Mouse (Mus musculus) liver, postnatal 0 days (tissue): ENCODE data around the gene Pde10a. TPM values are rescaled to one million over a fixed set of nuclear protein-coding genes. Genes with fewer than 3 reads are reported as not detected.

Source experiments
- ATAC-seq: fragments of 200-750 bp; cut with Nextera tagmentation; 2 replicates; pipeline ENCODE4 v1.8.0; 2017; ENCODE audit warnings: mild to moderate bottlenecking, moderate library complexity
- DNase-seq: peaks from one replicate; pipeline ENCODE4 v3.0.0-alpha.2; 2016
- H3K27ac ChIP-seq: fragments of 300-500 bp; sonication (generic); 2 replicates; pipeline ENCODE4 v1.5.1; 2014; ENCODE audit warnings: antibody characterized with exemption, moderate library complexity, mild to moderate bottlenecking, low read depth
- H3K27me3 ChIP-seq: fragments of 300-500 bp; sonication (generic); 2 replicates; pipeline ENCODE4 v1.6.1; 2014; ENCODE audit warnings: low read length, control low read depth, mixed read lengths; ENCODE audit not compliant: insufficient read depth
- H3K36me3 ChIP-seq: fragments of 300-500 bp; sonication (generic); replicated peaks from 2 replicates; pipeline ENCODE4 v1.6.1; 2014; ENCODE audit warnings: mild to moderate bottlenecking, control low read depth, low read length, moderate library complexity, mixed read lengths; ENCODE audit not compliant: insufficient read depth
- H3K4me1 ChIP-seq: fragments of 300-500 bp; sonication (generic); 2 replicates; pipeline ENCODE4 v1.6.1; 2014; ENCODE audit warnings: antibody characterized with exemption, mild to moderate bottlenecking, control low read depth; ENCODE audit not compliant: insufficient read depth
- H3K4me2 ChIP-seq: fragments of 300-500 bp; sonication (generic); 2 replicates; pipeline ENCODE4 v1.6.1; 2014; ENCODE audit warnings: low read depth, mild to moderate bottlenecking, low read length, moderate library complexity, mixed read lengths
- H3K4me3 ChIP-seq: fragments of 300-500 bp; sonication (generic); 2 replicates; pipeline ENCODE4 v1.5.1; 2014; ENCODE audit warnings: low read depth, low read length
- H3K9ac ChIP-seq: fragments of 300-500 bp; sonication (generic); replicated peaks from 2 replicates; pipeline ENCODE4 v1.6.1; 2014; ENCODE audit warnings: mild to moderate bottlenecking, moderate library complexity
- H3K9me3 ChIP-seq: fragments of 300-500 bp; sonication (generic); 2 replicates; pipeline ENCODE4 v1.6.1; 2016; ENCODE audit warnings: mild to moderate bottlenecking, control low read depth, low read length, mixed read lengths
- CTCF ChIP-seq: sonication (generic); IDR thresholded peaks from 2 replicates; pipeline ENCODE4 v1.5.1; 2016; ENCODE audit warnings: antibody characterized with exemption, low read depth
- EP300 ChIP-seq: IDR thresholded peaks from 2 replicates; pipeline ENCODE4 v1.6.1; 2016; ENCODE audit warnings: antibody characterized with exemption, low read depth, mild to moderate bottlenecking
- WGBS: fragments of 180-500 bp; shearing (Covaris S2); extraction: QIAGEN DNeasy Blood & Tissue Kit; methylation state at CpG from one replicate; pipeline ENCODE4 v1.1.7; 2014; ENCODE audit not compliant: insufficient replicate concordance; 5-methylcytosine and 5-hydroxymethylcytosine counted together
- polyA plus RNA-seq: library from polyadenylated mRNA; unstranded; fragments of >200 nt; fragmentation: Nextera tagmentation; extraction: Ambion mirVana; gene quantifications from 2 replicates; pipeline ENCODE4 v1.2.1, GENCODE M21; 2015

Gene Pde10a
- polyA plus RNA-seq, 1 experiment from 2014 or later = 0.90 TPM

GRCm38 (mm10) chr17:8787762-8788161 lies 262.6 kb downstream of the Pde10a start:
- H3K4me1 ChIP-seq = no peaks in the 10 kb centered on the region
- no peaks in the 10 kb centered on the region for H3K27me3 ChIP-seq
- ATAC-seq = no peak
- H3K4me3 ChIP-seq = no peak overlapping the region
- WGBS = 60% methylated on average over 8 of the region's 8 CpGs
- no peak overlapping the region for H3K4me2 ChIP-seq
- no peaks in the 10 kb centered on the region for H3K9me3 ChIP-seq
- TF ChIP-seq EP300 (no peak), CTCF (no peak)
- no peak for DNase-seq
- no peak overlapping the region for H3K27ac ChIP-seq
- H3K36me3 ChIP-seq = no peaks in the 10 kb centered on the region
- H3K9ac ChIP-seq = no peak overlapping the region

- Histone ChIP-seq H3K4me2 (no peak overlapping the region), H3K9me3 (no peaks in the 10 kb centered on the region), H3K27me3 (0 out of 2 replicates have a peak, but pooled peaks cover 3% of the 10 kb centered on the region), H3K36me3 (no peaks in the 10 kb centered on the region), H3K27ac (no peak overlapping the region), H3K4me1 (no peaks in the 10 kb centered on the region), H3K9ac (no peak overlapping the region), H3K4me3 (no peak overlapping the region)
- WGBS = 81% methylated on average over 4 of the region's 4 CpGs
- DNase-seq (no peak), ATAC-seq (no peak)
- TF ChIP-seq EP300 (no peak), CTCF (no peak)
Observed at GRCm38 (mm10) chr17:8791561-8791960, 266.4 kb downstream of the Pde10a start.

- DNase-seq = no peak
Observed at GRCm38 (mm10) chr17:8792611-8793010, 267.4 kb downstream of the Pde10a start.

GRCm38 (mm10) chr17:8797624-8798023 lies 272.5 kb downstream of the Pde10a start:
- WGBS = 8% methylated on average over 2 of the region's 2 CpGs
- Histone ChIP-seq H3K4me2 (no peak overlapping the region), H3K9ac (no peak overlapping the region), H3K36me3 (no peaks in the 10 kb centered on the region), H3K27ac (no peak overlapping the region), H3K4me3 (no peak overlapping the region), H3K9me3 (no peaks in the 10 kb centered on the region), H3K4me1 (peaks cover 8% of the 10 kb centered on the region), H3K27me3 (peaks cover 50% of the 10 kb centered on the region)
- DNase-seq (no peak), ATAC-seq (no peak)
- TF ChIP-seq EP300 (no peak), CTCF (no peak)

More at GRCm38 (mm10) chr17:8792611-8793010, 267.4 kb downstream of the Pde10a start:
- Histone ChIP-seq H3K4me3 (no peak overlapping the region), H3K9ac (no peak overlapping the region), H3K36me3 (no peaks in the 10 kb centered on the region), H3K9me3 (no peaks in the 10 kb centered on the region), H3K4me2 (no peak overlapping the region), H3K27ac (no peak overlapping the region), H3K27me3 (peaks cover 4% of the 10 kb centered on the region), H3K4me1 (no peaks in the 10 kb centered on the region)
- no peak for TF ChIP-seq EP300
- TF ChIP-seq CTCF = no peak
- 53% methylated on average over 7 of the region's 7 CpGs for WGBS
- ATAC-seq = no peak

GRCm38 (mm10) chr17:8798531-8799295 lies 273.5 kb downstream of the Pde10a start:
- no peak for ATAC-seq
- TF ChIP-seq EP300 (no peak), CTCF (no peak)

GRCm38 (mm10) chr17:8799296-8799731 lies 274.1 kb downstream of the Pde10a start:
- H3K4me2 ChIP-seq = no peak overlapping the region
- peaks cover 8% of the 10 kb centered on the region for H3K4me1 ChIP-seq
- H3K9me3 ChIP-seq = no peaks in the 10 kb centered on the region
- H3K36me3 ChIP-seq = no peaks in the 10 kb centered on the region
- no peak for TF ChIP-seq CTCF
- TF ChIP-seq EP300 = no peak
- H3K27me3 ChIP-seq = peaks cover 64% of the 10 kb centered on the region
- WGBS = 5% methylated on average over 10 of the region's 10 CpGs
- no peak overlapping the region for H3K27ac ChIP-seq
- no peak for DNase-seq
- no peak overlapping the region for H3K9ac ChIP-seq
- ATAC-seq = no peak
- no peak overlapping the region for H3K4me3 ChIP-seq

More at GRCm38 (mm10) chr17:8798531-8799295, 273.5 kb downstream of the Pde10a start:
- Histone ChIP-seq H3K9me3 (no peaks in the 10 kb centered on the region), H3K36me3 (no peaks in the 10 kb centered on the region), H3K27me3 (peaks cover 58% of the 10 kb centered on the region), H3K4me1 (peaks cover 8% of the 10 kb centered on the region), H3K9ac (no peak overlapping the region), H3K27ac (no peak overlapping the region), H3K4me2 (no peak overlapping the region), H3K4me3 (no peak overlapping the region)
- 4% methylated on average over 12 of the region's 12 CpGs for WGBS
- DNase-seq = no peak
